9 mouse cellular contexts compared by ENCODE assay signal in the genomic region with DNA sequence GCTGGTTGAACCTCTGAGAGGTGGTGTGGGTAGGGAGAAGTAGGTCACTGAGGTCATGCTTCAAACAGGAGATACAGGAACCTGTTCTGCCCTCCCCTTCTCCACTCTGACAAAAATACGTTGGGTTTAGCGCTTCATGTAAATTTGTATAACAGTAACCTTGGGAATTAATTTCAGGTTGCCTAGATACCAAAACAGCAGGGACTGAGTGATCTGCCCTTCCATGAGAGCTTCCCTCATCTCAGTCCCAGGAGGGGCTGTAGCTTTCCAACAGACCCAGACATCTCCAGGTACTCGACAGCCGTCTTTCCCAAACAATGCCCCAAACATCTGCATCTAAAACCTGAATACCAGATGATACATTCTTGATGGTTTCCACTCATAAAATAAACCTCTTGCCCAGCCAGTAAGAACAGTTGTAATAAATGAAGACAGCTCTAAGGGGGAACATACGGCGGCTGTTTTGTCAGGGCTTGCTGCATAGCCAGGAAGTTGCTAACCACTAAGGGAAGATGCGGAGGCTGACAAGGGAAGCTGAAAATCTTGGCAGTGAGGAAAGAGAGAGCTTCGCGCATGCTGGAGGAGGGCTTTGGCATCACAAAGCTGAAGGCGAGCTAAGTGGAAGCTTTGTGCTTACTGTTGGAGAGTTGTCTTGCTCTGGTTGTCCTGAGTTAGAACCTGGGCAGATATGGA.
A peak's percentile ranks its signal among the peaks of the same experiment; 100 is the strongest.
DNase-seq lines count a peak whose midpoint lies in the region; ATAC-seq and TF ChIP-seq lines count a peak whose summit lies in the region.
"Had no signal": no experiment of that assay in that cellular context is flagged by ENCODE, and none has a peak within 500 bp of the region (broad histone marks: within the 10 kb centered on the region; RNA-seq: fewer than 3 reads in every experiment).

No protein-coding gene starts in this region.

- no peak overlapping the region for H3K27ac ChIP-seq in heart, embryonic 11.5 days (ENCODE audit: low read depth, low read length)
- no peak overlapping the region for H3K27ac ChIP-seq in stomach, postnatal 0 days (replicated peaks)
- H3K27ac ChIP-seq in intestine, embryonic 15.5 days = no peak overlapping the region

- no peak overlapping the region for H3K9ac ChIP-seq in heart, embryonic 11.5 days (ENCODE audit: low read depth, low read length)
- no peak overlapping the region for H3K9ac ChIP-seq in stomach, postnatal 0 days (ENCODE audit: low read length)
- no peak overlapping the region for H3K9ac ChIP-seq in intestine, embryonic 15.5 days

- H3K9me3 ChIP-seq in heart, embryonic 11.5 days (replicated peaks; ENCODE audit: control insufficient read depth, low read length) = no peaks in the 10 kb centered on the region
- no peaks in the 10 kb centered on the region for H3K9me3 ChIP-seq in stomach, postnatal 0 days (ENCODE audit: control insufficient read depth, low read length)
- no peaks in the 10 kb centered on the region for H3K9me3 ChIP-seq in intestine, embryonic 15.5 days

- TF ChIP-seq EP300 in stomach, postnatal 0 days (optimal IDR thresholded peaks at IDR 0.05) = no peak

- no peak for TF ChIP-seq CTCF in stomach, postnatal 0 days (IDR thresholded peaks at IDR 0.05; ENCODE audit: low read depth)

- no peaks in the 10 kb centered on the region for H3K36me3 ChIP-seq in heart, embryonic 11.5 days (ENCODE audit: control insufficient read depth, insufficient read depth, low read length)
- H3K36me3 ChIP-seq in stomach, postnatal 0 days (ENCODE audit: control insufficient read depth, insufficient read depth, low read length) = no peaks in the 10 kb centered on the region
- no peaks in the 10 kb centered on the region for H3K36me3 ChIP-seq in intestine, embryonic 15.5 days

- no peak overlapping the region for H3K4me2 ChIP-seq in heart, embryonic 11.5 days
- no peak overlapping the region for H3K4me2 ChIP-seq in stomach, postnatal 0 days (replicated peaks; ENCODE audit: low read depth)
- no peak overlapping the region for H3K4me2 ChIP-seq in intestine, embryonic 15.5 days (replicated peaks)

- WGBS in heart, embryonic 11.5 days (ENCODE audit: insufficient replicate concordance) = 82% methylated on average over 10 of the region's 10 CpGs
- WGBS in stomach, postnatal 0 days = 57% methylated on average over 10 of the region's 10 CpGs
- WGBS in intestine, embryonic 15.5 days = 56% methylated on average over 10 of the region's 10 CpGs

- H3K4me3 ChIP-seq in heart, embryonic 11.5 days (ENCODE audit: low read depth, low read length) = no peak overlapping the region
- no peak overlapping the region for H3K4me3 ChIP-seq in stomach, postnatal 0 days (ENCODE audit: low read depth, low read length)
- H3K4me3 ChIP-seq in intestine, embryonic 15.5 days (replicated peaks) = no peak overlapping the region

- no peaks in the 10 kb centered on the region for H3K27me3 ChIP-seq in heart, embryonic 11.5 days (ENCODE audit: control insufficient read depth, insufficient read depth, low read length)
- H3K27me3 ChIP-seq in stomach, postnatal 0 days (ENCODE audit: control insufficient read depth, insufficient read depth, low read length) = no peaks in the 10 kb centered on the region
- no peaks in the 10 kb centered on the region for H3K27me3 ChIP-seq in intestine, embryonic 15.5 days (replicated peaks)

- peak; percentile 15 to 28 for DNase-seq in heart, adult 18-20 months
- DNase-seq in urinary bladder, postnatal 14 days (ENCODE audit: low spot score) = peak; percentile 17
- no peak for DNase-seq in urinary bladder, postnatal 10 days (ENCODE audit: low spot score)
- peak; percentile 37 to 60 for DNase-seq in left cerebral cortex, adult 18-20 months (ENCODE audit: low spot score in 2 of 2)
- DNase-seq in stomach, postnatal 0 days (ENCODE audit: low spot score) = no peak
- no peak for DNase-seq in lung, postnatal 4 days
- DNase-seq: adrenal gland, postnatal 10 days had no signal

- no peaks in the 10 kb centered on the region for H3K4me1 ChIP-seq in heart, embryonic 11.5 days (ENCODE audit: control insufficient read depth, insufficient read depth, low read length)
- H3K4me1 ChIP-seq in stomach, postnatal 0 days (replicated peaks; ENCODE audit: control insufficient read depth, insufficient read depth) = no peaks in the 10 kb centered on the region
- H3K4me1 ChIP-seq in intestine, embryonic 15.5 days (replicated peaks) = peaks cover 3% of the 10 kb centered on the region; the same call in 1 of the 2 replicates

- ATAC-seq in heart, embryonic 11.5 days (replicated peaks; ENCODE audit: insufficient number of reproducible peaks, low FRiP score, low TSS enrichment) = no peak
- ATAC-seq in stomach, postnatal 0 days (ENCODE audit: low FRiP score, low TSS enrichment) = no peak
- no peak for ATAC-seq in intestine, embryonic 15.5 days

Comparison
In these comparisons a context has a peak if more than half of its experiments do, and no peak if none do; other contexts are left out.
1. DNase-seq: peak in heart, adult 18-20 months (2 of 2), urinary bladder, postnatal 14 days (single experiment) and left cerebral cortex, adult 18-20 months (2 of 2); none in urinary bladder, postnatal 10 days (single experiment), stomach, postnatal 0 days (single experiment) and lung, postnatal 4 days (0 of 2).